Mouse (Mus musculus) intestine, postnatal 0 days (tissue): Measurements from ENCODE around the gene Tgfbr2. TPM values are rescaled to one million over a fixed set of nuclear protein-coding genes. Genes with fewer than 3 reads are reported as not detected.

Experiments used
- ATAC-seq: fragments of 200-750 bp; cut with Nextera tagmentation; 2 replicates; pipeline ENCODE4 v1.8.0; 2017; ENCODE audit warnings: mild to moderate bottlenecking, moderate TSS enrichment, moderate library complexity
- H3K27ac ChIP-seq: fragments of 300-500 bp; sonication (generic); 2 replicates; pipeline ENCODE4 v1.5.1; 2014; ENCODE audit warnings: mild to moderate bottlenecking, low read depth, low read length, moderate library complexity
- H3K27me3 ChIP-seq: fragments of 300-500 bp; sonication (generic); replicated peaks from 2 replicates; pipeline ENCODE4 v1.6.1; 2014; ENCODE audit warnings: low read length, mixed read lengths; ENCODE audit not compliant: control insufficient read depth, insufficient read depth
- H3K36me3 ChIP-seq: fragments of 300-500 bp; sonication (generic); 2 replicates; pipeline ENCODE4 v1.6.1; 2014; ENCODE audit warnings: mild to moderate bottlenecking, moderate library complexity; ENCODE audit not compliant: control insufficient read depth, insufficient read depth
- H3K4me1 ChIP-seq: fragments of 300-500 bp; sonication (generic); replicated peaks from 2 replicates; pipeline ENCODE4 v1.6.1; 2014; ENCODE audit warnings: antibody characterized with exemption, low read length, mixed read lengths; ENCODE audit not compliant: control insufficient read depth, insufficient read depth
- H3K4me2 ChIP-seq: fragments of 300-500 bp; sonication (generic); replicated peaks from 2 replicates; pipeline ENCODE4 v1.6.1; 2014; ENCODE audit warnings: low read depth, mild to moderate bottlenecking, moderate library complexity
- H3K4me3 ChIP-seq: fragments of 300-500 bp; sonication (generic); 2 replicates; pipeline ENCODE4 v1.5.1; 2014; ENCODE audit warnings: low read depth, low read length
- H3K9ac ChIP-seq: fragments of 300-500 bp; sonication (generic); 2 replicates; pipeline ENCODE4 v1.6.1; 2014; ENCODE audit warnings: mild to moderate bottlenecking, low read depth, low read length
- H3K9me3 ChIP-seq: fragments of 300-500 bp; sonication (generic); 2 replicates; pipeline ENCODE4 v1.6.1; 2016; ENCODE audit warnings: mixed run types; ENCODE audit not compliant: control insufficient read depth
- CTCF ChIP-seq: sonication (generic); IDR thresholded peaks from 2 replicates; pipeline ENCODE4 v1.5.1; 2016; ENCODE audit warnings: low read depth, mild to moderate bottlenecking, control low read depth, antibody characterized with exemption, moderate library complexity
- WGBS: fragments of 180-500 bp; shearing (Covaris S2); extraction: QIAGEN DNeasy Blood & Tissue Kit; methylation state at CpG from one replicate; pipeline ENCODE4 v1.1.7; 2014; 5-methylcytosine and 5-hydroxymethylcytosine counted together
- polyA plus RNA-seq: library from polyadenylated mRNA; unstranded; fragments of >200 nt; fragmentation: Nextera tagmentation; extraction: Ambion mirVana; gene quantifications from 2 replicates; pipeline ENCODE4 v1.2.1, GENCODE M21; 2015

The Tgfbr2 gene
- polyA plus RNA-seq, 1 experiment from 2014 or later: 16.0 TPM

DNA sequence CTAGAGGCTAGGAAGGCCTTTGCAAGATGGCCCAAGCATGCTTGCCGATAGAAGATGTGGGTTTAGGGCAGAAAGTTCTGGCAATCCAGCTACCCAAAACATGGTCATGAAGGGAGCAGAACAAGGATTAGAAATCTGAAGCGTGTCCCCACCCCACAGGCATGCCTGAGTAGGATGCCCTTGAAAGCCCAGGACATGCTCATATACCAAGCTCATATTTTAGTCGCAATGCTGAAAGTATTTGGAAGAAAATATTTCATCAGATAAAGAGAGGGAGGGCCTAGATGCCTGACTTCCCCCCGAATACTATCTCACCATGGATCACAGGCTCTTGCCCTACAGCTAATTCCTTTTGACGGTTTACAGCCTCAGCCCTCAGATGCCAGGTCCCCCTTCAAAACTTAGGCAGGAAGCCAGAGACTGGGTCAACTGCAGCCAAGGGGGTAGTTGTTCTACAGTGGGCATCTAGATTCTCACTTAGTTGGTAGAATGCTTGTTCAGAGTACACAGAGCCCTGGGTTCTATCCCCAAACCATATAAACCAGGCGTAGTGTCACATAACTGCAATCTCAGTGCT is 7.8 kb downstream of the Tgfbr2 start:
- Histone ChIP-seq H3K27ac (no peak overlapping the region), H3K4me3 (no peak overlapping the region), H3K9ac (no peak overlapping the region), H3K4me2 (no peak overlapping the region), H3K27me3 (no peaks in the 10 kb centered on the region), H3K36me3 (no peaks in the 10 kb centered on the region), H3K9me3 (no peaks in the 10 kb centered on the region), H3K4me1 (no peaks in the 10 kb centered on the region; the same call in 1 of the 2 replicates)
- TF ChIP-seq CTCF: no peak
- ATAC-seq: no peak
- 75% methylated on average over 6 of the region's 6 CpGs for WGBS

DNA sequence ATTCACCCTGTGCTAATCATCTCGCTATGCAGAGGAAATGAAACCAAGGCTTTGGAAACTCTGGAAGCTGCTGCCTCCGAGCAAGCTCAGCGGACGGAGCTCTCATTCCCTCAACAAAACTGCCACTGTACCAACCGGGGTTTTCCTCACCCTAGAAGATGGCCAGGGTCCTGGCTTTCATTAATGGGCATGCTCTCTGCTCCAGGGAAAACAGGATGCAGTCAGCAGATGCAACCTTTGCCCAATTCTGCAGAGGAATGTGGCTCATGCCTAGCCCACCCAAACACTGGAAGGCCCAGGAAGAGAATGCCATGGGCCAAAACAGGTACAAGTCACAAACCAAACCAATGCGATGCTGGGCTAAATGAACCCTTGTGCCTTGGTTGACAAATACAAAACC is 8.8 kb downstream of the Tgfbr2 start:
- 82% methylated on average over 6 of the region's 6 CpGs for WGBS
- ATAC-seq: no peak
- no peak overlapping the region for H3K27ac ChIP-seq

GRCm38 (mm10) chr9:116163883-116164282 is 11.3 kb downstream of the Tgfbr2 start:
- ATAC-seq: no peak
- no peak overlapping the region for H3K27ac ChIP-seq
- H3K9ac ChIP-seq: no peak overlapping the region
- TF ChIP-seq CTCF: no peak
- no peaks in the 10 kb centered on the region for H3K9me3 ChIP-seq
- no peaks in the 10 kb centered on the region for H3K36me3 ChIP-seq
- H3K4me1 ChIP-seq: no peaks in the 10 kb centered on the region; the same call in 1 of the 2 replicates
- H3K27me3 ChIP-seq: no peaks in the 10 kb centered on the region
- H3K4me2 ChIP-seq: no peak overlapping the region
- H3K4me3 ChIP-seq: no peak overlapping the region
- 77% methylated on average over 6 of the region's 6 CpGs for WGBS

More for the DNA sequence above, 8.8 kb downstream of the Tgfbr2 start:
- no peak for TF ChIP-seq CTCF
- Histone ChIP-seq H3K4me1 (no peaks in the 10 kb centered on the region; the same call in 1 of the 2 replicates), H3K36me3 (no peaks in the 10 kb centered on the region), H3K4me2 (no peak overlapping the region), H3K4me3 (no peak overlapping the region), H3K27me3 (no peaks in the 10 kb centered on the region), H3K9me3 (no peaks in the 10 kb centered on the region), H3K9ac (no peak overlapping the region)

- no peak for ATAC-seq
- no peak overlapping the region for H3K4me3 ChIP-seq
- no peaks in the 10 kb centered on the region for H3K27me3 ChIP-seq
- H3K4me2 ChIP-seq: no peak overlapping the region
- no peak overlapping the region for H3K9ac ChIP-seq
- H3K4me1 ChIP-seq: no peaks in the 10 kb centered on the region; the same call in 1 of the 2 replicates
- H3K9me3 ChIP-seq: no peaks in the 10 kb centered on the region
- no peak overlapping the region for H3K27ac ChIP-seq
- no peaks in the 10 kb centered on the region for H3K36me3 ChIP-seq
- 95% methylated on average over 7 of the region's 7 CpGs for WGBS
- no peak for TF ChIP-seq CTCF
Observed at GRCm38 (mm10) chr9:116162866-116163374, 12.2 kb downstream of the Tgfbr2 start.

- H3K4me2 ChIP-seq: no peak overlapping the region
- no peak overlapping the region for H3K9ac ChIP-seq
- 77% methylated on average over 7 of the region's 7 CpGs for WGBS
- H3K27ac ChIP-seq: no peak overlapping the region; the same call in 1 of the 2 replicates
- no peaks in the 10 kb centered on the region for H3K27me3 ChIP-seq
- no peaks in the 10 kb centered on the region for H3K9me3 ChIP-seq
- no peaks in the 10 kb centered on the region; the same call in 1 of the 2 replicates for H3K36me3 ChIP-seq
- H3K4me1 ChIP-seq: no peaks in the 10 kb centered on the region
- no peak for ATAC-seq
- no peak overlapping the region for H3K4me3 ChIP-seq
- no peak for TF ChIP-seq CTCF
Observed at GRCm38 (mm10) chr9:116160860-116161259, 14.3 kb downstream of the Tgfbr2 start.

- Histone ChIP-seq H3K9me3 (no peaks in the 10 kb centered on the region), H3K36me3 (peaks cover 5% of the 10 kb centered on the region; the same call in 1 of the 2 replicates), H3K4me1 (no peaks in the 10 kb centered on the region), H3K4me3 (no peak overlapping the region), H3K4me2 (no peak overlapping the region), H3K27me3 (no peaks in the 10 kb centered on the region), H3K9ac (no peak overlapping the region), H3K27ac (no peak overlapping the region)
- ATAC-seq: no peak
- WGBS: 72% methylated on average over 3 of the region's 3 CpGs
- TF ChIP-seq CTCF: no peak
Observed at GRCm38 (mm10) chr9:116160067-116160466, 15.1 kb downstream of the Tgfbr2 start.
